Mouse (Mus musculus): Measurements from ENCODE around the gene Capn9. TPM values are rescaled to one million over a fixed set of nuclear protein-coding genes. Genes with fewer than 3 reads are reported as not detected.

The Capn9 gene
- polyA plus RNA-seq, 1 experiment from 2014 or later = not detected

DNA sequence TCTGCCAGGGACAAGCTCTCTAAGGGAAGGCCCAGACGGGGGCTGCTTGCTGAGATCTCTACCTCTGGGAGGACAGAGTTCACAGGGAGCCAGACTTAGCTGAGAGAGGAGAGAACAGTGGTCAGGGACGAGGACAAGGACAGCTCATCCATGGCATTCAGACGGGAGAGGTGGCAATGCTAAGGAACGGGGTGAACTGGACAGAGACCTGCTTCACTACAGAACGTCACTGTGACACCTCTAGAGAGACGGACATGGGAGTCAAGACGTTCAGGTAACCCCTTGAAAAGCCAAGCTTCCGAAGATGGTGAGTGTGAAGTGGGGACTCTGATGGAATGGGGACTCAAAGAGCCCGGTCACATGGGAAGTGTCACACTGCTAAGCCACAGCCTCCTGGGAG lies 50.3 kb downstream of the Capn9 start:
- Histone ChIP-seq H3K9ac (no peak overlapping the region), H3K27me3 (replicated peaks) (no peaks in the 10 kb centered on the region), H3K4me3 (no peak overlapping the region), H3K4me1 (no peaks in the 10 kb centered on the region), H3K9me3 (no peaks in the 10 kb centered on the region), H3K36me3 (replicated peaks) (no peaks in the 10 kb centered on the region), H3K27ac (no peak overlapping the region), H3K4me2 (no peak overlapping the region)
- no peak for ATAC-seq (replicated peaks)
- whole genome bisulfite sequencing = 84% methylated on average over 9 of the region's 9 CpGs

- Histone ChIP-seq H3K4me2 (no peak overlapping the region), H3K27me3 (replicated peaks) (no peaks in the 10 kb centered on the region), H3K27ac (0 out of 2 replicates have a peak overlapping the region, but pooled peaks have one; percentile 3), H3K9me3 (no peaks in the 10 kb centered on the region), H3K36me3 (replicated peaks) (no peaks in the 10 kb centered on the region), H3K4me1 (no peaks in the 10 kb centered on the region; the same call in 1 of the 2 replicates), H3K4me3 (no peak overlapping the region), H3K9ac (no peak overlapping the region)
- no peak for ATAC-seq (replicated peaks)
- 81% methylated on average over 6 of the region's 6 CpGs for WGBS
These were observed 54.6 kb downstream of the Capn9 start for GRCm38 (mm10) chr8:124630489-124630888.

- no peak overlapping the region for H3K4me3 ChIP-seq
- no peaks in the 10 kb centered on the region for H3K27me3 ChIP-seq (replicated peaks)
- 63% methylated on average over 4 of the region's 4 CpGs for WGBS
- H3K4me1 ChIP-seq = no peaks in the 10 kb centered on the region; the same call in 1 of the 2 replicates
- H3K9ac ChIP-seq = no peak overlapping the region
- no peak overlapping the region for H3K4me2 ChIP-seq
- ATAC-seq (replicated peaks) = no peak
- no peaks in the 10 kb centered on the region for H3K9me3 ChIP-seq
- H3K27ac ChIP-seq = no peak overlapping the region; the same call in 1 of the 2 replicates
- H3K36me3 ChIP-seq (replicated peaks) = peaks cover 2% of the 10 kb centered on the region; the same call in 1 of the 2 replicates
These were observed 55.0 kb downstream of the Capn9 start for GRCm38 (mm10) chr8:124630891-124631290.

- H3K4me1 ChIP-seq = no peaks in the 10 kb centered on the region; the same call in 1 of the 2 replicates
These were observed 56.1 kb downstream of the Capn9 start for GRCm38 (mm10) chr8:124631966-124632365.

DNA sequence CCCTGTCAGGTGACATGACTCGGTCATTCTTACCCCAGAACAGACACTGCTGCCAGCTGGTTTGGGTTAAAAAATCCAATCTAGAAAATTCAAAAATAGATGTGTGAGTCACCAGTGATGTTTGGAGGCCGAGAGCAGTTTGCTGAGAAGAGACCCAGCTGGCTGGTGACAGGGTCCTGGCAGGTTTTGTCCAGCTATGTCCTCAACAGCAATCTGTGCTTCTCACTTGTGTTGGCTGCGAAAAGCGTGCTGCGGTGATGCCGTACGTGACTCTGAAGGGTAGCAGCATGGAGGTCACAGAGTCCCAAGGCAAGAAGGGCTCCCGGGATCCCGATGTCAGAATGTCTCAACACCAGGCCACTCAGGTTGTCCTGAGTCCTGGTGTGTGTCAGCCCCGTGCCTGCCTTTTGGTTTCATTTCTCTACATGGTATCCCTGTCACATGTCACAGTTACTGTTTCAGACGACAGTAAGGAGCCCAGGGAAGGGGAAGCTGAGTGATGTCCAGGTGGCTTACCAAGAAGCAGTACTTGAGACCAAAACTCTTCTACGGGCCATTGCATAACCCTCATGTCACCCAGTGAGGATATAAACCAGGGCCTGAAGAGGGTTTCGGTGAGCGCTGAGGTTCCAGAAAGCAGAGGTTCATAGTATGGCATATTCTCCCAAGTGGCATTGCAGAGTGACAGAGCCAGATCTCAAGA lies 57.2 kb downstream of the Capn9 start:
- Histone ChIP-seq H3K27me3 (replicated peaks) (no peaks in the 10 kb centered on the region), H3K9ac (no peak overlapping the region), H3K27ac (no peak overlapping the region), H3K4me2 (no peak overlapping the region), H3K36me3 (replicated peaks) (peaks cover 16% of the 10 kb centered on the region), H3K4me1 (no peaks in the 10 kb centered on the region; the same call in 1 of the 2 replicates), H3K4me3 (no peak overlapping the region), H3K9me3 (no peaks in the 10 kb centered on the region)
- 87% methylated on average over 14 of the region's 14 CpGs for WGBS
- no peak for ATAC-seq (replicated peaks)

More at GRCm38 (mm10) chr8:124631966-124632365, 56.1 kb downstream of the Capn9 start:
- Histone ChIP-seq H3K27ac (peak overlapping the region; percentile 13; the same call in 1 of the 2 replicates), H3K4me3 (no peak overlapping the region), H3K9ac (no peak overlapping the region), H3K4me2 (no peak overlapping the region), H3K27me3 (replicated peaks) (no peaks in the 10 kb centered on the region), H3K9me3 (no peaks in the 10 kb centered on the region), H3K36me3 (replicated peaks) (peaks cover 11% of the 10 kb centered on the region)
- no peak for ATAC-seq (replicated peaks)
- 42% methylated on average over 7 of the region's 7 CpGs for WGBS

DNA sequence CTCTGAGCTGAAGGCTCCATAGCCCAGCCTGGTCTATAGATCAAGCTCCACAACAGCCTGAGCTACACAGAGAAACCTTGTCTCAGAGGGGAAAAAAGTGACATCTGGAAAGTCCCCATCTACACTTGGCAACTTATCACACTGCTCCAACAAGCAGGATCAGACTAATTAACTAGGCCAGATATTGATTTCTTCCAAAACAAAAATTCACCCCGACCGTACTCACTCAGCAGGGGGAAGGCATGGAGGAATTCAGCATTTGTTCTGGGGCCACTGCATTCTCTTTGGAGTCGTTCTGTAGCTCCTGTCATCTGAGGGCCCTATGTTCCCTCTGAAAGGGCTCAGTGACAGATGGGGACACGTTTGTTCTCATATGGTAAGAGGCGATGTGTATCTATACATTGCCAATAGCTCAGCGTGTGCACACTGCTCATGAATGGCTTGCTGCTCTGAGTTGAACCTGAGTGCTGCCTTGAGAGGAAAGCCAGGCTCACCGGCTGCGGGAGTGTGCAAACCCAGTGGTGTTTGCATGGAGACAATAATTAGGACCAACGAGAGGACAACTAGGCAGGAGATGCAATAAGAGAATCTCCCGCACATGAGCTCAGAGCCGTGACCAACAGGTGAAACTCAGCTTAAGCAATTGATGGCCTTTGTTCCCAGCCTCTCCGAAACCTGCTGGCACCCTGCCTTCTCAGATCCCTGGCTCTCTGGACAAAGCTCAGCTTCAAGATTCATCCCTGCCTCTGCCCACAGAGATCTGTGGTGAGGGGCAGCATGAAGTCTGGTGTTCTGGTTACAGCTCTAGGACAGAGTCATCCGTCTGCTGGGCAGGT lies 58.7 kb downstream of the Capn9 start:
- 75% methylated on average over 13 of the region's 13 CpGs for WGBS
- ATAC-seq (replicated peaks) = no peak
- Histone ChIP-seq H3K27me3 (replicated peaks) (no peaks in the 10 kb centered on the region), H3K27ac (no peak overlapping the region), H3K36me3 (replicated peaks) (peaks cover 28% of the 10 kb centered on the region), H3K9ac (no peak overlapping the region), H3K4me1 (no peaks in the 10 kb centered on the region; the same call in 1 of the 2 replicates), H3K4me2 (no peak overlapping the region), H3K4me3 (no peak overlapping the region), H3K9me3 (no peaks in the 10 kb centered on the region)

DNA sequence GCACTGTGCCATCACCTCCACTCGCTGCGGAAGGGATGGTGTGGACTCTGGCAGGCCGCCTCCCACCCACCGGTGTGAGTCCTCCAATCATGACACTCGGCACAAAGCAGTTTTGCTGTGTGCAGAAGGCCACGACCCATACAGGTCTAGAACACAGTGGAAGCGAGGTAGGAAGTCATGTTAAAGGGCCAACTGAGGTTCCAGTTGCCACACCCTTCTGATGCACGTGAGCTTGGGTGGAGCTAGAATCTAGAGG lies 59.3 kb downstream of the Capn9 start:
- Histone ChIP-seq H3K4me3 (no peak overlapping the region), H3K27ac (no peak overlapping the region), H3K27me3 (replicated peaks) (no peaks in the 10 kb centered on the region), H3K4me2 (no peak overlapping the region), H3K9me3 (no peaks in the 10 kb centered on the region), H3K9ac (no peak overlapping the region), H3K4me1 (no peaks in the 10 kb centered on the region; the same call in 1 of the 2 replicates), H3K36me3 (replicated peaks) (peaks cover 30% of the 10 kb centered on the region)
- no peak for ATAC-seq (replicated peaks)
- WGBS = 89% methylated on average over 8 of the region's 8 CpGs

GRCm38 (mm10) chr8:124641599-124641998 lies 65.7 kb downstream of the Capn9 start:
- 93% methylated on average over 8 of the region's 8 CpGs for WGBS
- no peaks in the 10 kb centered on the region for H3K9me3 ChIP-seq
- H3K4me2 ChIP-seq = no peak overlapping the region
- peaks cover 14% of the 10 kb centered on the region for H3K4me1 ChIP-seq
- H3K9ac ChIP-seq = no peak overlapping the region
- peaks cover 22% of the 10 kb centered on the region for H3K36me3 ChIP-seq (replicated peaks)
- no peak overlapping the region for H3K27ac ChIP-seq
- no peaks in the 10 kb centered on the region for H3K27me3 ChIP-seq (replicated peaks)
- no peak for ATAC-seq (replicated peaks)
- H3K4me3 ChIP-seq = no peak overlapping the region

DNA sequence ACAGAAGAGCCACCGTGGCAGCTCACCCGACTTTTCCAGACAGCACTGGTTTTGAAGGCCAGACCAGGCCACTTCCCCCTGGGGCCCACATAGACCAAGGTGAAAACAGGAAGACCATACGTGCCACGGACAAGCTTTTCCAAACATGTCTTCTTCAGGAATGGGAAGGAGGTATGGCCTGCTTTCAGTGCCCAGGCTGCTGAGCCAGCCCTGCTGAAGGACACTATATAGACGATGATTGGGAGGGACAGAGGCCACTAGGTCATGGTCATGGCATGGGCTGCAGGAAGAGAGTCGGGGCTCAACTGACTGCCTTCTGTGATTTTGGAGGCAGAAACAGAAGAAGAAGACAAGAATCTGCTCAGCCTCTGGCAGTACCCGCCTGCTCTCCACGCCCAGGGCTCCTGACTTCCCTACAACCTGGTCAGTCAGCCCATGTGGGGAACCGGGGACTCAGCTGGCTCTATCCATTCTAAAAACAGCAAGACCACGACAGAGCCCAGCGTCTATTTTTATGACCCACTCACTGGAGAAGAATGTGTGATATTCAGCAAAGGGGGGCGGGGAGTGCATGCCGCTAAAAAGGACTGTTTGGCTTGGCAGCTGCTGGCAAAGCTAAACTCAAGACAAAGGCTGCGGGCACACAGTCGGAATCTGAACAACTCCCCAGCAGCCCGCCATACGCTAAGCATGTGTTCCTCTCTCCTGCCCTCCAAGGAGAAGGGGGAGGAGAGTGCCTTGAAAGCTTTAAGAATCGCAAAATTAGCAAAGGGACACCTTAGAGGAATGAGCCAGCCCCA lies 67.8 kb downstream of the Capn9 start:
- H3K36me3 ChIP-seq (replicated peaks) = peaks cover 11% of the 10 kb centered on the region; the same call in 1 of the 2 replicates
- H3K9me3 ChIP-seq = no peaks in the 10 kb centered on the region
- no peak overlapping the region for H3K9ac ChIP-seq
- H3K4me3 ChIP-seq = no peak overlapping the region
- H3K4me1 ChIP-seq = peaks cover 16% of the 10 kb centered on the region
- H3K27ac ChIP-seq = peak overlapping the region; percentile 57
- peak; percentile 60; the same call in 1 of the 2 replicates for ATAC-seq (replicated peaks)
- 63% methylated on average over 18 of the region's 18 CpGs for WGBS
- 0 out of 2 replicates have a peak overlapping the region, but pooled peaks have one; percentile 0 for H3K4me2 ChIP-seq
- H3K27me3 ChIP-seq (replicated peaks) = no peaks in the 10 kb centered on the region

DNA sequence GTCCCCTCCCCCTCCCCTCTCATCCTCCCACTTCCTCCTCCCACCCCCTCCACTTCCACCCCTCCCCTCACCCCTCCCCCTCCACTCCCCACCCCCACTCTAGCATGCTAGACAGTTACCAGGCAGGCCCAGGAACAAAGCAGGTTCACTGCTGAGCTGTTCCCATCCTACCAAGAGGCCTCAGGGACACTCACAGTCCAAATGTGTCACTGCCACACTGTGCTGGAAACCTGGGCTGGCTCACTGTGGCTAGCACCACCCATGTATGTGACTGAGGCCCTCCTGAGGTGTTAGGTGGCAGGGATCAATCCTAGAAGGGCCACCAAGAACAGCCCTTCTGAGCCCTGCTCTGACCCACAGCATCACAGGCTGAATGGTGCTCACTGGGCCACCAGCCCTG lies 72.4 kb downstream of the Capn9 start:
- Histone ChIP-seq H3K36me3 (replicated peaks) (0 out of 2 replicates have a peak, but pooled peaks cover 6% of the 10 kb centered on the region), H3K9me3 (no peaks in the 10 kb centered on the region), H3K27me3 (replicated peaks) (no peaks in the 10 kb centered on the region), H3K4me2 (no peak overlapping the region), H3K4me1 (peaks cover 20% of the 10 kb centered on the region), H3K9ac (no peak overlapping the region), H3K4me3 (no peak overlapping the region), H3K27ac (no peak overlapping the region)
- ATAC-seq (replicated peaks) = no peak

GRCm38 (mm10) chr8:124651776-124652175 lies 75.9 kb downstream of the Capn9 start:
- no peak overlapping the region for H3K4me2 ChIP-seq
- 0 out of 2 replicates have a peak, but pooled peaks cover 6% of the 10 kb centered on the region for H3K36me3 ChIP-seq (replicated peaks)
- H3K4me1 ChIP-seq = peaks cover 11% of the 10 kb centered on the region
- H3K27me3 ChIP-seq (replicated peaks) = no peaks in the 10 kb centered on the region
- no peak overlapping the region for H3K27ac ChIP-seq
- no peaks in the 10 kb centered on the region for H3K9me3 ChIP-seq
- no peak for ATAC-seq (replicated peaks)
- H3K4me3 ChIP-seq = no peak overlapping the region
- 90% methylated on average over 20 of the region's 20 CpGs for WGBS
- no peak overlapping the region for H3K9ac ChIP-seq

- no peak for ATAC-seq (replicated peaks)
These were observed 76.6 kb downstream of the Capn9 start for GRCm38 (mm10) chr8:124652546-124652945.

More at GRCm38 (mm10) chr8:124652546-124652945, 76.6 kb downstream of the Capn9 start:
- no peaks in the 10 kb centered on the region for H3K27me3 ChIP-seq (replicated peaks)
- no peak overlapping the region for H3K27ac ChIP-seq
- H3K4me2 ChIP-seq = no peak overlapping the region
- peaks cover 14% of the 10 kb centered on the region for H3K4me1 ChIP-seq
- no peaks in the 10 kb centered on the region for H3K9me3 ChIP-seq
- H3K36me3 ChIP-seq (replicated peaks) = 0 out of 2 replicates have a peak, but pooled peaks cover 6% of the 10 kb centered on the region
- no peak overlapping the region for H3K9ac ChIP-seq
- 33% methylated on average over 4 of the region's 4 CpGs for WGBS
- H3K4me3 ChIP-seq = no peak overlapping the region
